Mouse (Mus musculus) erythroblast, adult 5-6 weeks (primary cell): Measurements from ENCODE around the gene Iqsec1. TPM values are rescaled to one million over a fixed set of nuclear protein-coding genes. Genes with fewer than 3 reads are reported as not detected.

Source experiments
- ATAC-seq: replicated peaks from 2 replicates; pipeline ENCODE4 v1.8.0; 2016; ENCODE audit warnings: moderate number of reproducible peaks, mild to moderate bottlenecking, moderate TSS enrichment, inconsistent platforms; ENCODE audit not compliant: poor library complexity, low FRiP score, severe bottlenecking
- total RNA-seq, 2 experiments: library from RNA; stranded (forward) in 1 of 2; stranded (reverse) in 1 of 2; fragments of 150-400 nt in 1 of 2; fragments of 200-764, 138-1000 nt in 1 of 2; gene quantifications; 2 replicates each; pipeline versions ENCODE4 v1.2.3 to v1.2.4; 2015 to 2017; ENCODE audit warnings: low replicate concordance in 2 of 2

Iqsec1 gene
- total RNA-seq, 2 experiments from 2014 or later, result 104 to 118 TPM

GRCm38 (mm10) chr6:90796902-90797596 is 191.4 kb downstream of the Iqsec1 start:
- no peak for ATAC-seq

GRCm38 (mm10) chr6:90790901-90791300 is 197.6 kb downstream of the Iqsec1 start:
- no peak for ATAC-seq

GRCm38 (mm10) chr6:90789520-90789919 is 199.0 kb downstream of the Iqsec1 start:
- no peak for ATAC-seq

GRCm38 (mm10) chr6:90787587-90787986 is 200.9 kb downstream of the Iqsec1 start:
- ATAC-seq, result no peak

GRCm38 (mm10) chr6:90787036-90787435 is 201.4 kb downstream of the Iqsec1 start:
- no peak for ATAC-seq

GRCm38 (mm10) chr6:90786589-90786988 is 201.9 kb downstream of the Iqsec1 start:
- no peak for ATAC-seq

GRCm38 (mm10) chr6:90783945-90784344 is 204.5 kb downstream of the Iqsec1 start:
- ATAC-seq, result no peak

GRCm38 (mm10) chr6:90783176-90783575 is 205.3 kb downstream of the Iqsec1 start:
- ATAC-seq, result no peak

- no peak for ATAC-seq
These were observed 206.3 kb downstream of the Iqsec1 start for GRCm38 (mm10) chr6:90781921-90782770.

- ATAC-seq, result no peak
These were observed 208.0 kb downstream of the Iqsec1 start for GRCm38 (mm10) chr6:90780532-90780931.

- ATAC-seq, result no peak
These were observed 209.6 kb downstream of the Iqsec1 start for GRCm38 (mm10) chr6:90778841-90779240.

- ATAC-seq, result no peak
These were observed 211.2 kb downstream of the Iqsec1 start for GRCm38 (mm10) chr6:90777302-90777701.

- no peak for ATAC-seq
These were observed 212.9 kb downstream of the Iqsec1 start for GRCm38 (mm10) chr6:90775606-90776005.

- ATAC-seq, result no peak
These were observed 214.7 kb downstream of the Iqsec1 start for GRCm38 (mm10) chr6:90773811-90774233.

GRCm38 (mm10) chr6:90772120-90772519 is 216.4 kb downstream of the Iqsec1 start:
- ATAC-seq, result no peak

GRCm38 (mm10) chr6:90768526-90768925 is 220.0 kb downstream of the Iqsec1 start:
- no peak for ATAC-seq

- ATAC-seq, result no peak
These were observed 220.6 kb downstream of the Iqsec1 start for GRCm38 (mm10) chr6:90767874-90768273.

- no peak for ATAC-seq
These were observed 223.7 kb downstream of the Iqsec1 start for GRCm38 (mm10) chr6:90764753-90765152.

GRCm38 (mm10) chr6:90763959-90764591 is 224.4 kb downstream of the Iqsec1 start:
- ATAC-seq, result no peak

GRCm38 (mm10) chr6:90763295-90763694 is 225.2 kb downstream of the Iqsec1 start:
- ATAC-seq, result no peak
